Mouse (Mus musculus): ENCODE measurements at regions not wholly inside any gene's neighbourhood (a gene's known extent, or its start where the extent isn't known, plus 50 kb on each side); places are given as distances from the start of the nearest gene placed in this dataset.

- no peak for DNase-seq
Measured at GRCm38 (mm10) chr1:55807028-55807427, 401.3 kb downstream of the Plcl1 start.

GRCm38 (mm10) chr1:55808724-55809519, 403.2 kb downstream of the Plcl1 start:
- DNase-seq, result no peak

DNA sequence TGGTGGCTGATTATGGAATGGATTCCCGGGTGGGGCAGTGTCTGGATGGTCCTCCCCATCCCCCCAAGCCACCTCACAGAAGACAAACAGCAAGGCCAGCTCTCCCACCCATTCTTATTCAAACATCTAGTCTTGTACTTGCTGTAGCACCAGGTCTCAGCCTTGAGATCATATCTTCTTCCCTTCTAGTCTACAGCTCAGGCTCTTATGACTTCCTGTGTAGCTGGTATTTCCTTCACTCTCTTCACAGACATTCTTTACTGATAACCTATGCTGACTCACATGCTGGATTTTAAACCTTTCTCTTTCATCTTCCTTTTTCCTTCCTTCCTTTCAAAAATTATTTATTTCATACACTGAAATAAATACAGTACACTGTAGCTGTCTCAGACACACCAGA, 406.8 kb downstream of the Plcl1 start:
- no peak for DNase-seq

GRCm38 (mm10) chr1:55820866-55821500, 415.3 kb downstream of the Plcl1 start:
- DNase-seq, result no peak

- no peak for DNase-seq
Measured at GRCm38 (mm10) chr1:55822599-55822998, 416.9 kb downstream of the Plcl1 start.

- no peak for DNase-seq
Measured at GRCm38 (mm10) chr1:55827191-55827590, 421.5 kb downstream of the Plcl1 start.

DNA sequence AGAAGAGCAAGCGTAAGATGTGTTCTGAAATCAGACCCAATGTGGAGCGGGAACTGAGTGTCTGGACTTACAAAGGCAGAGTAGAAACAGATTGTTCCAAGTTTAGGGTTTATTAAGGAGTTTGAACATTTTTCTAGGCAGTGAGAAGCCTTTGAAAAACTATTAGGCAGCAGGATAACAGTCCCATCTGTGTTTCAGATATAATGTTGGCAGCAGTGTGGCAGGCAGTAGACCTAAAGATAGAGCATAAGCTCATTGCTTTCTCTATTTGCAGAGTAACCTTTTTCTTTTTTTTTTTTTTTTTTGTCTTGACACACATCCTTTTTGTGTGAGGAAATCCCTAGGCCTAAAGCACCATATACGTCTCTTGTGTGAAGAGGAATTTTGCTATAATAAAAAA, 429.6 kb downstream of the Plcl1 start:
- DNase-seq, result no peak

DNA sequence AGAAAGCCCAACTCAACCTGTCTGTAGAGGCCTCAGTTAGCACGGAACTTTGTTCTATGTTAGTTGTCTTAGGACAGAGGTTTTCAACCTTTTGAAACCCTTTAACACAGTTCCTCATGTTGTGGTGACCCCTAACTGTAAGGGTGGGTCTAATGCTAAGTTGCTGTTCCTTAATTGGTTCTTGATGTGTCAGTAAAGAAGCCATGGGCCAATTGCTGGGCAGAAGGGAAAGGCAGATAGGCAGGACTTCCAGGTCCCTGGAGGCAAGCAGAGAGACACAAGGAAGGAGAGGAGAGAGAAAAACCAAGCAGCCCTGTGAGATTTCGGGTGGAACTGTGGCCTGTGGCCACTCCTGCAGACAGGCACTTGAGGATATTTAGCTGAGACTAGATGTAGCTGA, 431.0 kb downstream of the Plcl1 start:
- DNase-seq, result no peak

DNA sequence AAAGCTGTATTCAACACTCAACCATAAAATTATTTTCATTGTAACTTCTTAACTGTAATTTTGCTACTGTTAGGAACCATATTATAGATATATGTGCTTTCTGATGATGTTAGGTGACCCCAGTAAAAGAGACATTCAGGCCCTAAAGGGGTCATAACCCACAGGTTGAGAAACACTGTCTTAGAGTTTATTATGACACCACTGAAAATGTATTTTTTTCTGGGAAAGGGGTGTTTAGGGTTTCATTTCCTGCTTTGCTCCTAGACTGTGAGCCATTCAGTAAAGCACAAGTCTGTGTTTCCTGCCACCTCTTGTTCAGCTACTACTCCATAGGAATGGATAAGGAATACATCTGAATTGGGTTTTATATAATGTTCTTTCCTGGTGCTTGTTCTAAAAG, 431.6 kb downstream of the Plcl1 start:
- DNase-seq, result no peak

GRCm38 (mm10) chr1:55838168-55838567, 432.4 kb downstream of the Plcl1 start:
- DNase-seq, result peak; percentile 38

GRCm38 (mm10) chr1:55848806-55849205, 443.1 kb downstream of the Plcl1 start:
- DNase-seq, result no peak

GRCm38 (mm10) chr1:55852354-55852753, 446.6 kb downstream of the Plcl1 start:
- DNase-seq, result no peak

GRCm38 (mm10) chr1:55859113-55859512, 453.4 kb downstream of the Plcl1 start:
- DNase-seq, result no peak

GRCm38 (mm10) chr1:55863113-55863512, 457.4 kb downstream of the Plcl1 start:
- no peak for DNase-seq

- no peak for DNase-seq
Measured at GRCm38 (mm10) chr1:55865274-55865673, 459.6 kb downstream of the Plcl1 start.

DNA sequence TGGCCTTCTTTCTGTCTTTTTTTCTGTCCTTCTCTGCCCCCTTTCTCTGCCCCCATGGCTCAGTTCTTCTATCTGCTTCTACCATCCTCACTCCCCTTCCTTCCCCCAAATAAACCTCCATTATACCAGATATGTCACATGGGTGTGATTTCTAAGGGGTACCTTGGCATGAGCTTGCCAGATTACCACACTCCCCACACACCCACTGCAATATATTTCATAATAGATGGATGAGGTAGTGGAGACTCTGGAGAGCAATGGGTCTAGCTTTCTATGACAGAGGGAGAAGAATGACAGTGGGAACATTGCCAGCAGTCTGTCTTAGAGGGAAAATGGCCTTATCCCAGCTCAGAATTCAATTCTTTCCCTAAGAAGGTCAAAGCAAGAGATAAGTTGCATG, 461.0 kb downstream of the Plcl1 start:
- DNase-seq, result no peak

GRCm38 (mm10) chr1:55873583-55873982, 467.9 kb downstream of the Plcl1 start:
- no peak for DNase-seq

DNA sequence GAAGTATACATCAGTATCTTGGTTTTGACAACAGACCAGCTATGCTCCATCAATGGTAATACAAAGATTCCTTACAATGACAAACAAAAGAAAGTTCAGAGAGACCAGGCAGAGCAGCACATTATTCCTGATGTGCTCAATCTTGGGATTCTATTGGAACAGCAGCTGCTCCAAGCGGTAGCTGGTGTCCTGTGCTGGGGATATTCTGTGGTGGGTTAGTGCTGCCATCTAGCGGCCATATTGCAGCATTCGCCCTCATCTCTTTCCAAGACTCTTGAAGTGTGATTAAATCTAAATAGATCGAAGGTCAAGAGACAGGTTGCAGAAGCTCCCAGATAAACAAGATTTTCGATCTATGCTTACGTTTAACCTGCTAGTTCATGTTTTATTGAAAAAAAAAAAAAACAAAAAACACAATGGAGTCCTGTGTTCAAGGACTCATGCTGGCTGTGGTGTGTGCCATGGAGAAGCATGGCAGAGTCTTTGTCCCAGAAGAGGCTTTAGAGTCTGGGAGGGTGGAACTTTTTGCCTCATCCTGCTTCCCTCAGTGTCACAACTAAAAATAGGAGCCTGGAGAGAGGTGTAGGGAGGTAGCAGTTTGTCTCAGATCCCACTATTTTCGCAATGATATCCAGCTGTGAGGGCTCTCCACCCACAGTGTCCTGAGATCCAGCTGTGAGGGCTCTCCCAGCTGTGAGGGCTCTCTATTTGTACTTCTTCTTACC, 468.6 kb downstream of the Plcl1 start:
- peak; percentile 55 for DNase-seq

GRCm38 (mm10) chr1:55874868-55875144, 469.1 kb downstream of the Plcl1 start:
- no peak for DNase-seq

DNA sequence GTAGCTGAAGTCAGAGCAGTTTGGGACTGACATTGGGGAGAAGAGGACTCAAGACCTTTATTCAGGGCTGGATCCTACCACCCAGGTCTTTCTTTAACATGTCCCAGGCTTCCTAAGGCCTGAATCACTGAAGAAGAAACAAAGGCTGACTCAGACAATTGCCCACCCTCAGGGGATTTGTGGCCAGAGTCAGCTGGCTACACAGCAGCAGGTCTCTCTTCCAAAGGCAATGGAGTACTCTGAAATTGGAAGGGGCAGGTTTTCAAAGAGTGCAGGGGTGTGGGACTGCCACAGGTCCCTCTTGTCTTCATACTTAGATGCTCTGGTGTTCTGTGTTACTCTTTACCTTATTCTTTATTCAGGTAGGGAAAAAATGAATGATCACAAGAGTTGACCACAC, 478.9 kb downstream of the Plcl1 start:
- DNase-seq, result no peak

GRCm38 (mm10) chr1:55886383-55887070, 480.8 kb downstream of the Plcl1 start:
- DNase-seq, result peak; percentile 20

DNA sequence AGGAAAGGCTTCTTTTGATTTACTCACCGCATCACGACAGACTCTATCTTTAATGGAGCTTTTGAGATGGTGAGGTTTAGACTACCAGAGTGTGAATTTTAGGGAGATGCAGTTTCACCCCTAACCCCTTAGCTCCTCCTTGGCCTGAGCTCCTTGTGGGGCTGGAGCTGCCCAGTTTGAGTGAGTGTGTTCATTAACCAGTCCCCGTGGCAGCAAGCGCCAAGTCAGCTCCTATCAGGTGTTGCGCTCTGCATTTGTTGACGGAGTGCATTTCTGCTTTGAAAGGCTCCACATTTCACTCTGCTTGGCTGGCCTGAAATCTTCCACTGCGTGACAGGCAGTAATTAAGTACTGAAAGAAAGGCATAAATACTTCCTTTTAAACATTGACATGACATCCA, 481.7 kb downstream of the Plcl1 start:
- DNase-seq, result no peak

DNA sequence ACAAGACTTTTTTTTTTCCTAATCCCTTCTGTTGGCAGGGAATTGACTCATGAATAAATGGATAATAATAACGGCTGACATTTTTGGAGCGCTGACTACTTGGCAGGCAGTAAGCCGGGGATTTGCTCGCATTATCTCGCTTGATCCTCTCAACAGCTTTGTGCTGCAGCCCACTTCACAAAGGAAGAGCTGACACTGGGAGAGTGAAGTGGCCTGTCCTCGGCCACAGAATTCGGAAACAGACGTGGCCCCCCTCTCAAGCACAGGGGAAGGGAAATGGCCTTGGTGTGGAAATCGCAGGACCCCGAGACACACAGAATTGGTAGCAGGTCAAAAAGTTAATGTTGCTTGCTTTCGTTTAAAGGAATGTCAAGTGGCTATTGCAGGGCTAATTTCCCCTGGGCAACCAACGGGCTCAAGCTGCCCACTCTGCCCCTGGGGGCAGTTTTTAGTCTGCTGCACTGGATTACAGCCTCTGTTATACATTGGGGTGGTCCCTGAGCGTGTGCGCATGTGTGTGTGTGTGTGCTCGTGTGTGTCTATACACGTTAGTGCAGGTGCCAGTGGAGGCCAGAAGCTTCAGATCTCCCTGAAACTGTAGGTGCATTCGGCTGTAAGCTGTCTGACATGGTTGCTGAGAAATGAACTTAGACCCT, 483.1 kb downstream of the Plcl1 start:
- DNase-seq, result no peak
